Mouse (Mus musculus): ENCODE results near the gene Gclm. TPM values are rescaled to one million over a fixed set of nuclear protein-coding genes. Genes with fewer than 3 reads are reported as not detected.

Gene Gclm
- total RNA-seq (2014; rRNA removed): 21.6 and 27.7 TPM in 2 replicates
- polyA plus RNA-seq (2015; fragmentation: Nextera tagmentation; extraction: Ambion mirVana): 44.3 and 51.2 TPM in 2 replicates

GRCm38 (mm10) chr3:122245215-122245877 lies at the start of gene Gclm:
Gclm (plus strand) TSS chr3:122245557.
- peak; percentile 96 for DNase-seq (ENCODE audit: low spot score)
- WGBS: under 1% methylated on average over 62 of the region's 90 CpGs
- peak; percentile 54 for TF ChIP-seq CTCF (IDR thresholded peaks at IDR 0.05)

GRCm38 (mm10) chr3:122196621-122197298 lies 48.6 kb upstream of the Gclm start:
- DNase-seq (ENCODE audit: low spot score) (no peak), ATAC-seq (ENCODE audit: low FRiP score) (no peak)
- Histone ChIP-seq H3K4me2 (ENCODE audit: low read depth, low read length, poor library complexity, severe bottlenecking) (no peak overlapping the region), H3K4me1 (ENCODE audit: insufficient read depth, low read length) (no peaks in the 10 kb centered on the region), H3K9me3 (ENCODE audit: low read length) (no peaks in the 10 kb centered on the region), H3K27me3 (ENCODE audit: insufficient read depth, low read length) (no peaks in the 10 kb centered on the region), H3K36me3 (ENCODE audit: insufficient read depth, low read length) (no peaks in the 10 kb centered on the region), H3K4me3 (ENCODE audit: low read depth, low read length) (no peak overlapping the region), H3K9ac (replicated peaks; ENCODE audit: low read length, poor library complexity, severe bottlenecking) (no peak overlapping the region), H3K27ac (ENCODE audit: low read depth, low read length) (no peak overlapping the region)
- 72% methylated on average over 4 of the region's 4 CpGs for WGBS
- no peak for TF ChIP-seq CTCF (IDR thresholded peaks at IDR 0.05)

More at GRCm38 (mm10) chr3:122245215-122245877, at the start of gene Gclm:
- Histone ChIP-seq H3K27me3 (ENCODE audit: insufficient read depth, low read length) (0 out of 2 replicates have a peak, but pooled peaks cover 3% of the 10 kb centered on the region), H3K9me3 (ENCODE audit: low read length) (no peaks in the 10 kb centered on the region), H3K4me1 (ENCODE audit: insufficient read depth, low read length) (peaks cover 9% of the 10 kb centered on the region; the same call in 1 of the 2 replicates), H3K9ac (replicated peaks; ENCODE audit: low read length, poor library complexity, severe bottlenecking) (peak within 1 kb of the TSS; percentile 85), H3K4me3 (ENCODE audit: low read depth, low read length) (peak within 1 kb of the TSS; percentile 95), H3K27ac (ENCODE audit: low read depth, low read length) (peak within 1 kb of the TSS; percentile 89), H3K4me2 (ENCODE audit: low read depth, low read length, poor library complexity, severe bottlenecking) (peak within 1 kb of the TSS; percentile 64), H3K36me3 (ENCODE audit: insufficient read depth, low read length) (no peaks in the 10 kb centered on the region)
- peak; percentile 98 for ATAC-seq (ENCODE audit: low FRiP score)

- no peak overlapping the region for H3K4me2 ChIP-seq (ENCODE audit: low read depth, low read length, poor library complexity, severe bottlenecking)
- no peak overlapping the region for H3K4me3 ChIP-seq (ENCODE audit: low read depth, low read length)
- no peak for DNase-seq (ENCODE audit: low spot score)
- ATAC-seq (ENCODE audit: low FRiP score): no peak
- H3K4me1 ChIP-seq (ENCODE audit: insufficient read depth, low read length): no peaks in the 10 kb centered on the region
- WGBS: 81% methylated on average over 2 of the region's 2 CpGs
- H3K9me3 ChIP-seq (ENCODE audit: low read length): no peaks in the 10 kb centered on the region
- TF ChIP-seq CTCF (IDR thresholded peaks at IDR 0.05): no peak
- no peak overlapping the region for H3K9ac ChIP-seq (replicated peaks; ENCODE audit: low read length, poor library complexity, severe bottlenecking)
- no peak overlapping the region for H3K27ac ChIP-seq (ENCODE audit: low read depth, low read length)
- no peaks in the 10 kb centered on the region for H3K27me3 ChIP-seq (ENCODE audit: insufficient read depth, low read length)
- H3K36me3 ChIP-seq (ENCODE audit: insufficient read depth, low read length): no peaks in the 10 kb centered on the region
These were observed 46.8 kb upstream of the Gclm start for GRCm38 (mm10) chr3:122198532-122198931.

GRCm38 (mm10) chr3:122198966-122199381 lies 46.4 kb upstream of the Gclm start:
- Histone ChIP-seq H3K27ac (ENCODE audit: low read depth, low read length) (no peak overlapping the region), H3K4me1 (ENCODE audit: insufficient read depth, low read length) (no peaks in the 10 kb centered on the region), H3K27me3 (ENCODE audit: insufficient read depth, low read length) (no peaks in the 10 kb centered on the region), H3K9ac (replicated peaks; ENCODE audit: low read length, poor library complexity, severe bottlenecking) (no peak overlapping the region), H3K4me2 (ENCODE audit: low read depth, low read length, poor library complexity, severe bottlenecking) (no peak overlapping the region), H3K4me3 (ENCODE audit: low read depth, low read length) (no peak overlapping the region), H3K9me3 (ENCODE audit: low read length) (no peaks in the 10 kb centered on the region), H3K36me3 (ENCODE audit: insufficient read depth, low read length) (no peaks in the 10 kb centered on the region)
- WGBS: 78% methylated on average over 8 of the region's 8 CpGs
- DNase-seq (ENCODE audit: low spot score) (peak; percentile 45), ATAC-seq (ENCODE audit: low FRiP score) (no peak)
- no peak for TF ChIP-seq CTCF (IDR thresholded peaks at IDR 0.05)

GRCm38 (mm10) chr3:122199600-122199999 lies 45.8 kb upstream of the Gclm start:
- Histone ChIP-seq H3K4me1 (ENCODE audit: insufficient read depth, low read length) (no peaks in the 10 kb centered on the region), H3K27ac (ENCODE audit: low read depth, low read length) (no peak overlapping the region), H3K4me2 (ENCODE audit: low read depth, low read length, poor library complexity, severe bottlenecking) (no peak overlapping the region), H3K27me3 (ENCODE audit: insufficient read depth, low read length) (no peaks in the 10 kb centered on the region), H3K9ac (replicated peaks; ENCODE audit: low read length, poor library complexity, severe bottlenecking) (no peak overlapping the region), H3K4me3 (ENCODE audit: low read depth, low read length) (no peak overlapping the region), H3K9me3 (ENCODE audit: low read length) (no peaks in the 10 kb centered on the region), H3K36me3 (ENCODE audit: insufficient read depth, low read length) (no peaks in the 10 kb centered on the region)
- peak; percentile 23 for DNase-seq (ENCODE audit: low spot score)
- no peak for ATAC-seq (ENCODE audit: low FRiP score)
- WGBS: 65% methylated on average over 4 of the region's 4 CpGs
- no peak for TF ChIP-seq CTCF (IDR thresholded peaks at IDR 0.05)

- Histone ChIP-seq H3K27ac (ENCODE audit: low read depth, low read length) (no peak overlapping the region), H3K4me2 (ENCODE audit: low read depth, low read length, poor library complexity, severe bottlenecking) (no peak overlapping the region), H3K4me3 (ENCODE audit: low read depth, low read length) (no peak overlapping the region), H3K9me3 (ENCODE audit: low read length) (no peaks in the 10 kb centered on the region), H3K27me3 (ENCODE audit: insufficient read depth, low read length) (no peaks in the 10 kb centered on the region), H3K36me3 (ENCODE audit: insufficient read depth, low read length) (no peaks in the 10 kb centered on the region), H3K4me1 (ENCODE audit: insufficient read depth, low read length) (no peaks in the 10 kb centered on the region), H3K9ac (replicated peaks; ENCODE audit: low read length, poor library complexity, severe bottlenecking) (no peak overlapping the region)
- DNase-seq (ENCODE audit: low spot score) (no peak), ATAC-seq (ENCODE audit: low FRiP score) (no peak)
- WGBS: 86% methylated on average over 5 of the region's 5 CpGs
- no peak for TF ChIP-seq CTCF (IDR thresholded peaks at IDR 0.05)
These were observed 45.3 kb upstream of the Gclm start for GRCm38 (mm10) chr3:122200017-122200416.

All from midbrain, postnatal 0 days (tissue).